Mouse (Mus musculus) intestine, embryonic 14.5 days (tissue): ENCODE data around the gene Pld3. TPM values are rescaled to one million over a fixed set of nuclear protein-coding genes. Genes with fewer than 3 reads are reported as not detected.

Source experiments
- ATAC-seq: fragments of 200-750 bp; cut with Nextera tagmentation; replicated peaks from 2 replicates; pipeline ENCODE4 v1.8.0; 2017; ENCODE audit warnings: low read depth, moderate number of reproducible peaks, moderate TSS enrichment, moderate library complexity; ENCODE audit not compliant: low FRiP score, low TSS enrichment
- DNase-seq: peaks from one replicate; pipeline ENCODE4 v3.0.0-alpha.2; 2018; ENCODE audit warnings: low spot score
- H3K27ac ChIP-seq: fragments of 300-500 bp; sonication (generic); 2 replicates; pipeline ENCODE4 v1.5.1; 2014; ENCODE audit warnings: low read depth, mild to moderate bottlenecking, control low read depth
- H3K27me3 ChIP-seq: fragments of 300-500 bp; sonication (generic); replicated peaks from 2 replicates; pipeline ENCODE4 v1.6.1; 2014; ENCODE audit warnings: low read length, control low read depth; ENCODE audit not compliant: control insufficient read depth, insufficient read depth
- H3K36me3 ChIP-seq: fragments of 300-500 bp; sonication (generic); 2 replicates; pipeline ENCODE4 v1.6.1; 2014; ENCODE audit warnings: low read length, control low read depth; ENCODE audit not compliant: control insufficient read depth, insufficient read depth
- H3K4me1 ChIP-seq: fragments of 300-500 bp; sonication (generic); replicated peaks from 2 replicates; pipeline ENCODE4 v1.6.1; 2014; ENCODE audit warnings: low read length, control low read depth, mixed read lengths; ENCODE audit not compliant: control insufficient read depth, insufficient read depth
- H3K4me2 ChIP-seq: fragments of 300-500 bp; sonication (generic); 2 replicates; pipeline ENCODE4 v1.6.1; 2014; ENCODE audit warnings: low read length
- H3K4me3 ChIP-seq: fragments of 300-500 bp; sonication (generic); 2 replicates; pipeline ENCODE4 v1.5.1; 2014; ENCODE audit warnings: low read depth, low read length, control low read depth, mixed read lengths
- H3K9ac ChIP-seq: fragments of 300-500 bp; sonication (generic); 2 replicates; pipeline ENCODE4 v1.6.1; 2014; ENCODE audit warnings: mild to moderate bottlenecking, low read length
- H3K9me3 ChIP-seq: fragments of 300-500 bp; sonication (generic); 2 replicates; pipeline ENCODE4 v1.6.1; 2016; ENCODE audit warnings: low read length, control low read depth; ENCODE audit not compliant: control insufficient read depth
- WGBS: fragments of 180-500 bp; shearing (Covaris S2); extraction: QIAGEN DNeasy Blood & Tissue Kit; methylation state at CpG from one replicate; pipeline ENCODE4 v1.1.7; 2014; 5-methylcytosine and 5-hydroxymethylcytosine counted together
- polyA plus RNA-seq: library from polyadenylated mRNA; unstranded; fragments of >200 nt; fragmentation: Nextera tagmentation; extraction: Ambion mirVana; gene quantifications from 2 replicates; pipeline ENCODE4 v1.2.1, GENCODE M21; 2014

The Pld3 gene
- polyA plus RNA-seq, 1 experiment from 2014 or later = 58.5 TPM

- no peak overlapping the region for H3K4me3 ChIP-seq
- WGBS = 70% methylated on average over 6 of the region's 6 CpGs
- ATAC-seq (no peak), DNase-seq (no peak)
- no peak overlapping the region for H3K4me2 ChIP-seq
- no peaks in the 10 kb centered on the region for H3K27me3 ChIP-seq
- H3K9me3 ChIP-seq = no peaks in the 10 kb centered on the region
- H3K4me1 ChIP-seq = no peaks in the 10 kb centered on the region
- no peak overlapping the region for H3K9ac ChIP-seq
- H3K36me3 ChIP-seq = peaks cover 89% of the 10 kb centered on the region
- no peak overlapping the region for H3K27ac ChIP-seq
Observed at GRCm38 (mm10) chr7:27576914-27577313, 23.9 kb upstream of the Pld3 start.

GRCm38 (mm10) chr7:27574124-27574880 lies 21.3 kb upstream of the Pld3 start:
- Histone ChIP-seq H3K36me3 (peaks cover 86% of the 10 kb centered on the region), H3K9ac (no peak overlapping the region), H3K27ac (no peak overlapping the region), H3K4me3 (no peak overlapping the region), H3K9me3 (no peaks in the 10 kb centered on the region), H3K4me2 (no peak overlapping the region), H3K27me3 (no peaks in the 10 kb centered on the region), H3K4me1 (no peaks in the 10 kb centered on the region)
- ATAC-seq (no peak), DNase-seq (no peak)
- 95% methylated on average over 14 of the region's 14 CpGs for WGBS

GRCm38 (mm10) chr7:27572133-27572532 lies 19.1 kb upstream of the Pld3 start:
- ATAC-seq (no peak), DNase-seq (no peak)
- Histone ChIP-seq H3K4me3 (no peak overlapping the region), H3K9ac (no peak overlapping the region), H3K27me3 (no peaks in the 10 kb centered on the region), H3K4me2 (no peak overlapping the region), H3K4me1 (no peaks in the 10 kb centered on the region), H3K27ac (no peak overlapping the region), H3K9me3 (no peaks in the 10 kb centered on the region), H3K36me3 (peaks cover 85% of the 10 kb centered on the region)
- WGBS = 95% methylated on average over 4 of the region's 4 CpGs

GRCm38 (mm10) chr7:27569580-27570224 lies 16.7 kb upstream of the Pld3 start:
- Histone ChIP-seq H3K36me3 (peaks cover 77% of the 10 kb centered on the region), H3K4me1 (no peaks in the 10 kb centered on the region), H3K4me2 (no peak overlapping the region), H3K27ac (no peak overlapping the region), H3K9ac (no peak overlapping the region), H3K9me3 (no peaks in the 10 kb centered on the region), H3K4me3 (no peak overlapping the region), H3K27me3 (no peaks in the 10 kb centered on the region)
- DNase-seq (no peak), ATAC-seq (no peak)
- whole genome bisulfite sequencing = 81% methylated on average over 5 of the region's 5 CpGs

GRCm38 (mm10) chr7:27560978-27561377 lies 8.0 kb upstream of the Pld3 start:
- no peaks in the 10 kb centered on the region for H3K27me3 ChIP-seq
- H3K9me3 ChIP-seq = no peaks in the 10 kb centered on the region
- no peak overlapping the region for H3K4me3 ChIP-seq
- H3K27ac ChIP-seq = no peak overlapping the region
- H3K4me1 ChIP-seq = peaks cover 6% of the 10 kb centered on the region; the same call in 1 of the 2 replicates
- no peak for DNase-seq
- no peak for ATAC-seq
- no peak overlapping the region for H3K4me2 ChIP-seq
- H3K9ac ChIP-seq = no peak overlapping the region
- WGBS = 87% methylated on average over 1 of the region's 1 CpGs
- H3K36me3 ChIP-seq = peaks cover 57% of the 10 kb centered on the region

- no peak for ATAC-seq
- H3K36me3 ChIP-seq = peaks cover 57% of the 10 kb centered on the region
- WGBS = 59% methylated on average over 8 of the region's 8 CpGs
Observed at GRCm38 (mm10) chr7:27560291-27560887, 7.4 kb upstream of the Pld3 start.

GRCm38 (mm10) chr7:27552070-27552469 lies 948 bp downstream of the Pld3 start:
- peak overlapping the region; percentile 74; the same call in 1 of the 2 replicates for H3K4me3 ChIP-seq
- no peaks in the 10 kb centered on the region for H3K9me3 ChIP-seq
- no peaks in the 10 kb centered on the region for H3K27me3 ChIP-seq
- peaks cover 10% of the 10 kb centered on the region; the same call in 1 of the 2 replicates for H3K36me3 ChIP-seq
- DNase-seq = no peak
- H3K4me1 ChIP-seq = peaks cover 13% of the 10 kb centered on the region
- peak overlapping the region; percentile 54 for H3K4me2 ChIP-seq
- no peak for ATAC-seq
- WGBS = 51% methylated on average over 5 of the region's 5 CpGs
- H3K9ac ChIP-seq = no peak overlapping the region
- H3K27ac ChIP-seq = no peak overlapping the region

More at GRCm38 (mm10) chr7:27560291-27560887, 7.4 kb upstream of the Pld3 start:
- Histone ChIP-seq H3K27me3 (no peaks in the 10 kb centered on the region), H3K4me1 (peaks cover 6% of the 10 kb centered on the region; the same call in 1 of the 2 replicates), H3K9ac (0 out of 2 replicates have a peak overlapping the region, but pooled peaks have one; percentile 7), H3K4me3 (no peak overlapping the region), H3K27ac (no peak overlapping the region), H3K4me2 (no peak overlapping the region), H3K9me3 (no peaks in the 10 kb centered on the region)
- no peak for DNase-seq

GRCm38 (mm10) chr7:27549597-27549996 lies 3.4 kb downstream of the Pld3 start:
- Histone ChIP-seq H3K27ac (no peak overlapping the region), H3K4me1 (peaks cover 13% of the 10 kb centered on the region), H3K36me3 (no peaks in the 10 kb centered on the region), H3K9ac (no peak overlapping the region), H3K4me3 (no peak overlapping the region), H3K4me2 (no peak overlapping the region), H3K9me3 (no peaks in the 10 kb centered on the region), H3K27me3 (no peaks in the 10 kb centered on the region)
- no peak for DNase-seq
- 75% methylated on average over 6 of the region's 6 CpGs for WGBS
- no peak for ATAC-seq
